Mouse (Mus musculus): Measurements from ENCODE around the gene Ubald1. TPM values are rescaled to one million over a fixed set of nuclear protein-coding genes. Genes with fewer than 3 reads are reported as not detected.

Ubald1 gene
- polyA plus RNA-seq, 1 experiment = 39.2 TPM

- WGBS = 74% methylated on average over 3 of the region's 3 CpGs
These were observed 44.9 kb downstream of the Ubald1 start, which contains the start of gene 4930562C15Rik for GRCm38 (mm10) chr16:4835191-4835590. Gene 4930562C15Rik (plus strand): TSS chr16:4835416.

GRCm38 (mm10) chr16:4833858-4834257, 46.3 kb downstream of the Ubald1 start:
- no peak for DNase-seq
- H3K4me3 ChIP-seq (ENCODE audit: insufficient read depth, low read depth, low read length) = no peak overlapping the region
- no peak overlapping the region for H3K27ac ChIP-seq (ENCODE audit: insufficient read depth, low read depth, low read length)
- 79% methylated on average over 2 of the region's 2 CpGs for WGBS
- no peak for TF ChIP-seq POLR2A (IDR thresholded peaks at IDR 0.05; ENCODE audit: low read depth, low read length)
- TF ChIP-seq CTCF (conservative IDR thresholded peaks at IDR 0.05; ENCODE audit: insufficient read depth, insufficient read length, low read depth, low read length) = no peak
- H3K27me3 ChIP-seq (replicated peaks; ENCODE audit: control insufficient read depth, insufficient read depth, low read length) = no peaks in the 10 kb centered on the region
- H3K4me1 ChIP-seq (ENCODE audit: control insufficient read depth, insufficient read depth, low read length) = no peaks in the 10 kb centered on the region
- no peaks in the 10 kb centered on the region for H3K36me3 ChIP-seq (ENCODE audit: control insufficient read depth, insufficient read depth, low read length)

More at GRCm38 (mm10) chr16:4835191-4835590, 44.9 kb downstream of the Ubald1 start, which contains the start of gene 4930562C15Rik:
- Histone ChIP-seq H3K36me3 (ENCODE audit: control insufficient read depth, insufficient read depth, low read length) (no peaks in the 10 kb centered on the region), H3K27ac (ENCODE audit: insufficient read depth, low read depth, low read length) (no peak within 1 kb of the TSS), H3K27me3 (replicated peaks; ENCODE audit: control insufficient read depth, insufficient read depth, low read length) (no peaks in the 10 kb centered on the region), H3K4me3 (ENCODE audit: insufficient read depth, low read depth, low read length) (no peak within 1 kb of the TSS), H3K4me1 (ENCODE audit: control insufficient read depth, insufficient read depth, low read length) (no peaks in the 10 kb centered on the region)
- TF ChIP-seq CTCF (conservative IDR thresholded peaks at IDR 0.05; ENCODE audit: insufficient read depth, insufficient read length, low read depth, low read length) = no peak
- TF ChIP-seq POLR2A (IDR thresholded peaks at IDR 0.05; ENCODE audit: low read depth, low read length) = no peak
- peak; percentile 74 for DNase-seq

GRCm38 (mm10) chr16:4831650-4832419, 48.3 kb downstream of the Ubald1 start:
- no peak overlapping the region for H3K4me3 ChIP-seq (ENCODE audit: insufficient read depth, low read depth, low read length)
- H3K27me3 ChIP-seq (replicated peaks; ENCODE audit: control insufficient read depth, insufficient read depth, low read length) = no peaks in the 10 kb centered on the region
- no peaks in the 10 kb centered on the region for H3K36me3 ChIP-seq (ENCODE audit: control insufficient read depth, insufficient read depth, low read length)
- no peak overlapping the region for H3K27ac ChIP-seq (ENCODE audit: insufficient read depth, low read depth, low read length)
- no peaks in the 10 kb centered on the region for H3K4me1 ChIP-seq (ENCODE audit: control insufficient read depth, insufficient read depth, low read length)
- no peak for DNase-seq
- TF ChIP-seq CTCF (conservative IDR thresholded peaks at IDR 0.05; ENCODE audit: insufficient read depth, insufficient read length, low read depth, low read length) (peak; percentile 39; the same call in 1 of the 2 replicates), POLR2A (IDR thresholded peaks at IDR 0.05; ENCODE audit: low read depth, low read length) (no peak)
- WGBS = 54% methylated on average over 15 of the region's 15 CpGs

GRCm38 (mm10) chr16:4829271-4829900, 50.7 kb downstream of the Ubald1 start:
- H3K4me3 ChIP-seq (ENCODE audit: insufficient read depth, low read depth, low read length) = no peak overlapping the region
- TF ChIP-seq POLR2A (IDR thresholded peaks at IDR 0.05; ENCODE audit: low read depth, low read length) (no peak), CTCF (conservative IDR thresholded peaks at IDR 0.05; ENCODE audit: insufficient read depth, insufficient read length, low read depth, low read length) (no peak)
- no peaks in the 10 kb centered on the region for H3K4me1 ChIP-seq (ENCODE audit: control insufficient read depth, insufficient read depth, low read length)
- DNase-seq = no peak
- no peaks in the 10 kb centered on the region for H3K36me3 ChIP-seq (ENCODE audit: control insufficient read depth, insufficient read depth, low read length)
- WGBS = 76% methylated on average over 6 of the region's 6 CpGs
- no peaks in the 10 kb centered on the region for H3K27me3 ChIP-seq (replicated peaks; ENCODE audit: control insufficient read depth, insufficient read depth, low read length)
- H3K27ac ChIP-seq (ENCODE audit: insufficient read depth, low read depth, low read length) = no peak overlapping the region

- no peak for TF ChIP-seq POLR2A (IDR thresholded peaks at IDR 0.05; ENCODE audit: low read depth, low read length)
- TF ChIP-seq CTCF (conservative IDR thresholded peaks at IDR 0.05; ENCODE audit: insufficient read depth, insufficient read length, low read depth, low read length) = no peak
- no peak for DNase-seq
- Histone ChIP-seq H3K36me3 (ENCODE audit: control insufficient read depth, insufficient read depth, low read length) (no peaks in the 10 kb centered on the region), H3K27ac (ENCODE audit: insufficient read depth, low read depth, low read length) (no peak overlapping the region), H3K4me1 (ENCODE audit: control insufficient read depth, insufficient read depth, low read length) (no peaks in the 10 kb centered on the region), H3K27me3 (replicated peaks; ENCODE audit: control insufficient read depth, insufficient read depth, low read length) (no peaks in the 10 kb centered on the region), H3K4me3 (ENCODE audit: insufficient read depth, low read depth, low read length) (no peak overlapping the region)
- WGBS = 93% methylated on average over 5 of the region's 5 CpGs
These were observed 52.5 kb downstream of the Ubald1 start for GRCm38 (mm10) chr16:4827639-4828038.

Other genes with a start within 250 kb of the Ubald1 start
- gene Vasn, start 240.4 kb downstream of the Ubald1 start, polyA plus RNA-seq (2012; rRNA removed) = 34.6 and 42.3 TPM in 2 replicates
- gene Dnaja3, start 240.3 kb downstream of the Ubald1 start, polyA plus RNA-seq (2012; rRNA removed) = 57.8 and 72.9 TPM in 2 replicates
- gene Coro7, start 200.5 kb downstream of the Ubald1 start, polyA plus RNA-seq (2012; rRNA removed) = 43.1 and 54.5 TPM in 2 replicates
- gene Nmral1, start 161.0 kb downstream of the Ubald1 start, polyA plus RNA-seq (2012; rRNA removed) = 5.7 and 6.6 TPM in 2 replicates
- gene Hmox2, start 154.0 kb downstream of the Ubald1 start, polyA plus RNA-seq (2012; rRNA removed) = 57.2 and 70.7 TPM in 2 replicates
- gene Cdip1, start 90.0 kb downstream of the Ubald1 start, polyA plus RNA-seq (2012; rRNA removed) = 83.2 and 105 TPM in 2 replicates
- gene 4930562C15Rik, start 44.9 kb downstream of the Ubald1 start, polyA plus RNA-seq (2012; rRNA removed) = 0.03 TPM in 1 of 2 replicates, not detected in the other
- gene Mgrn1, start 5.9 kb upstream of the Ubald1 start, polyA plus RNA-seq (2012; rRNA removed) = 197 and 218 TPM in 2 replicates
- 137 and 145 TPM in 2 replicates for gene Nudt16l1, start 58.4 kb upstream of the Ubald1 start, polyA plus RNA-seq (2012; rRNA removed)
- gene Anks3, start 83.9 kb upstream of the Ubald1 start, polyA plus RNA-seq (2012; rRNA removed) = 50.7 and 61.1 TPM in 2 replicates
- 0.33 TPM in 1 of 2 replicates, not detected in the other for gene Sept12, start 117.5 kb upstream of the Ubald1 start, polyA plus RNA-seq (2012; rRNA removed)
- 156 and 232 TPM in 2 replicates for gene Smim22, start 127.0 kb upstream of the Ubald1 start, polyA plus RNA-seq (2012; rRNA removed)
- gene Rogdi, start 133.2 kb upstream of the Ubald1 start, polyA plus RNA-seq (2012; rRNA removed) = 251 and 286 TPM in 2 replicates
- gene Glyr1, start 169.5 kb upstream of the Ubald1 start, polyA plus RNA-seq (2012; rRNA removed) = 76.1 and 85.6 TPM in 2 replicates
- 22.9 and 28.7 TPM in 2 replicates for gene Ubn1, start 169.7 kb upstream of the Ubald1 start, polyA plus RNA-seq (2012; rRNA removed)

Data from kidney, adult 2 months (tissue).